Mouse (Mus musculus): Measurements from ENCODE around the gene Ccsap.
A peak's percentile ranks its signal among the peaks of the same experiment; 100 is the strongest.

Gene Ccsap

GRCm38 (mm10) chr8:123880271-123880670 is 20.3 kb upstream of the Ccsap start:
- no peak for DNase-seq (ENCODE audit: low read depth, low spot score)

- no peak for DNase-seq (ENCODE audit: low read depth, low spot score)
Measured at GRCm38 (mm10) chr8:123877865-123878264, 17.9 kb upstream of the Ccsap start.

- no peak for DNase-seq (ENCODE audit: low read depth, low spot score)
Measured at GRCm38 (mm10) chr8:123874324-123874723, 14.3 kb upstream of the Ccsap start.

- DNase-seq (ENCODE audit: low read depth, low spot score) = no peak
Measured at GRCm38 (mm10) chr8:123873364-123873763, 13.4 kb upstream of the Ccsap start.

- no peak for DNase-seq (ENCODE audit: low read depth, low spot score)
Measured at GRCm38 (mm10) chr8:123872048-123872447, 12.0 kb upstream of the Ccsap start.

- no peak for DNase-seq (ENCODE audit: low read depth, low spot score)
Measured at GRCm38 (mm10) chr8:123866971-123867370, 7.0 kb upstream of the Ccsap start.

GRCm38 (mm10) chr8:123865786-123866185 is 5.8 kb upstream of the Ccsap start:
- DNase-seq (ENCODE audit: low read depth, low spot score) = no peak

GRCm38 (mm10) chr8:123860386-123860785 is 377 bp upstream of the Ccsap start:
- DNase-seq (ENCODE audit: low read depth, low spot score) = no peak

GRCm38 (mm10) chr8:123858941-123859647 is 915 bp downstream of the Ccsap start:
- peak; percentile 92 for DNase-seq (ENCODE audit: low read depth, low spot score)

- peak; percentile 30 for DNase-seq (ENCODE audit: low read depth, low spot score)
Measured at GRCm38 (mm10) chr8:123858574-123858940, 1.5 kb downstream of the Ccsap start.

- no peak for DNase-seq (ENCODE audit: low read depth, low spot score)
Measured at GRCm38 (mm10) chr8:123857361-123857760, 2.6 kb downstream of the Ccsap start.

- DNase-seq (ENCODE audit: low read depth, low spot score) = no peak
Measured at GRCm38 (mm10) chr8:123854733-123855475, 5.1 kb downstream of the Ccsap start.

GRCm38 (mm10) chr8:123854252-123854651 is 5.8 kb downstream of the Ccsap start:
- no peak for DNase-seq (ENCODE audit: low read depth, low spot score)

GRCm38 (mm10) chr8:123851590-123851989 is 8.4 kb downstream of the Ccsap start:
- DNase-seq (ENCODE audit: low read depth, low spot score) = no peak

GRCm38 (mm10) chr8:123849352-123849751 is 10.7 kb downstream of the Ccsap start:
- no peak for DNase-seq (ENCODE audit: low read depth, low spot score)

- DNase-seq (ENCODE audit: low read depth, low spot score) = no peak
Measured at GRCm38 (mm10) chr8:123847546-123847945, 12.5 kb downstream of the Ccsap start.

- no peak for DNase-seq (ENCODE audit: low read depth, low spot score)
Measured at GRCm38 (mm10) chr8:123846509-123846908, 13.5 kb downstream of the Ccsap start.

GRCm38 (mm10) chr8:123845991-123846390 is 14.0 kb downstream of the Ccsap start:
- no peak for DNase-seq (ENCODE audit: low read depth, low spot score)

GRCm38 (mm10) chr8:123845114-123845513 is 14.9 kb downstream of the Ccsap start:
- no peak for DNase-seq (ENCODE audit: low read depth, low spot score)

GRCm38 (mm10) chr8:123844341-123844740 is 15.7 kb downstream of the Ccsap start:
- DNase-seq (ENCODE audit: low read depth, low spot score) = no peak

GRCm38 (mm10) chr8:123842086-123842485 is 17.9 kb downstream of the Ccsap start:
- DNase-seq (ENCODE audit: low read depth, low spot score) = no peak

- no peak for DNase-seq (ENCODE audit: low read depth, low spot score)
Measured at GRCm38 (mm10) chr8:123840578-123841345, 19.2 kb downstream of the Ccsap start.

Data from mesoderm, embryonic 11.5 days (tissue).